Mouse (Mus musculus) thymus, adult 2 months (tissue): ENCODE measurements around the gene Slc43a2. TPM values are rescaled to one million over a fixed set of nuclear protein-coding genes. Genes with fewer than 3 reads are reported as not detected.
A peak's percentile ranks its signal among the peaks of the same experiment; 100 is the strongest.

Experiments
- DNase-seq: peaks from one replicate; pipeline ENCODE4 v3.0.0; 2021
- H3K27ac ChIP-seq: fragments of 200-500 bp; 2 replicates; pipeline ENCODE4 v1.5.1; 2012; ENCODE audit warnings: low read length, control low read depth; ENCODE audit not compliant: control insufficient read depth, insufficient read depth
- H3K27me3 ChIP-seq: fragments of 200-500 bp; 2 replicates; pipeline ENCODE4 v1.6.1; 2012; ENCODE audit warnings: mild to moderate bottlenecking, low read length, moderate library complexity, mixed read lengths; ENCODE audit not compliant: control insufficient read depth, insufficient read depth
- H3K36me3 ChIP-seq: fragments of 200-500 bp; 2 replicates; pipeline ENCODE4 v1.6.1; 2012; ENCODE audit warnings: mild to moderate bottlenecking, low read length, moderate library complexity; ENCODE audit not compliant: control insufficient read depth, insufficient read depth
- H3K4me1 ChIP-seq: fragments of 200-500 bp; replicated peaks from 2 replicates; pipeline ENCODE4 v1.6.1; 2012; ENCODE audit warnings: low read length; ENCODE audit not compliant: control insufficient read depth, insufficient read depth
- H3K4me3 ChIP-seq: fragments of 200-500 bp; 2 replicates; pipeline ENCODE4 v1.5.1; 2012; ENCODE audit warnings: mild to moderate bottlenecking, low read length, control low read depth, moderate library complexity; ENCODE audit not compliant: control insufficient read depth, insufficient read depth
- CTCF ChIP-seq: fragments of 200-500 bp; IDR thresholded peaks from 2 replicates; pipeline ENCODE4 v1.5.1; 2012; ENCODE audit warnings: mild to moderate bottlenecking, control low read depth, low read length, moderate library complexity, borderline replicate concordance; ENCODE audit not compliant: control insufficient read depth, poor library complexity, insufficient read depth; ENCODE audit errors: extremely low read depth
- POLR2A ChIP-seq: fragments of 200-500 bp; IDR thresholded peaks from 2 replicates; pipeline ENCODE4 v1.6.1; 2012; ENCODE audit warnings: mild to moderate bottlenecking, low read length, control low read depth, moderate library complexity; ENCODE audit not compliant: control insufficient read depth, poor library complexity, insufficient read depth; ENCODE audit errors: extremely low read depth
- WGBS: fragments of 180-500 bp; shearing (Covaris S2); methylation state at CpG from one replicate; pipeline ENCODE4 v1.1.7; 2018; 5-methylcytosine and 5-hydroxymethylcytosine counted together
- polyA plus RNA-seq: library from polyadenylated mRNA; depleted of rRNA; stranded (reverse); fragments of >200 nt; gene quantifications from 2 replicates; pipeline ENCODE4 v1.2.3, GENCODE M21; 2012

Gene Slc43a2
- polyA plus RNA-seq, 1 experiment: 207 TPM

DNA sequence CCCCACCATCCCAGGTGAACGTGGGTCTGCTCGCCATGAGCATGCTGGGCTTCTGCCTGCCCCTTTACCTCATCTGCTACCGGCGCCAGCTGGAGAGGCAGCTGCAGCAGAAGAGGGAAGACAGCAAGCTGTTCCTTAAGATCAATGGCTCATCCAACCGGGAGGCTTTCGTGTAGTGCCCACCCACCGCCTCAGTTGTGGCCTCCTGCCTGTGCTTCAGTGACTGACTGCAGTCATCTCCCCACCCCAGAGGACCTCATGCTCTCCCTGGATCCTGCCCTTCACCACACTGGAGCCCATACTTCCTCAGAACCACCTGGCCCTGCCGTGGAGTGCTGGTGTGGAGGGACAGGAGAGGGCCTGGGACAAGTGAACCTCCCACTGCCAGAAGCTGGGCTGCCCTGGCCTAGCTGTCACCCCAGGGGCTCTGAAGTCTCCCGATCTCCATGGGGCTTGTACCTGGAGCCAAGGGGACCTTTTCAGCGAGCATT is 40.9 kb downstream of the Slc43a2 start:
- peak; percentile 40 for DNase-seq
- Histone ChIP-seq H3K27ac (peak overlapping the region; percentile 70), H3K4me3 (peak overlapping the region; percentile 9; the same call in 1 of the 2 replicates), H3K36me3 (peaks cover 23% of the 10 kb centered on the region), H3K27me3 (no peaks in the 10 kb centered on the region), H3K4me1 (peaks cover 52% of the 10 kb centered on the region)
- TF ChIP-seq POLR2A (no peak), CTCF (no peak)
- WGBS: 6% methylated on average over 10 of the region's 10 CpGs

DNA sequence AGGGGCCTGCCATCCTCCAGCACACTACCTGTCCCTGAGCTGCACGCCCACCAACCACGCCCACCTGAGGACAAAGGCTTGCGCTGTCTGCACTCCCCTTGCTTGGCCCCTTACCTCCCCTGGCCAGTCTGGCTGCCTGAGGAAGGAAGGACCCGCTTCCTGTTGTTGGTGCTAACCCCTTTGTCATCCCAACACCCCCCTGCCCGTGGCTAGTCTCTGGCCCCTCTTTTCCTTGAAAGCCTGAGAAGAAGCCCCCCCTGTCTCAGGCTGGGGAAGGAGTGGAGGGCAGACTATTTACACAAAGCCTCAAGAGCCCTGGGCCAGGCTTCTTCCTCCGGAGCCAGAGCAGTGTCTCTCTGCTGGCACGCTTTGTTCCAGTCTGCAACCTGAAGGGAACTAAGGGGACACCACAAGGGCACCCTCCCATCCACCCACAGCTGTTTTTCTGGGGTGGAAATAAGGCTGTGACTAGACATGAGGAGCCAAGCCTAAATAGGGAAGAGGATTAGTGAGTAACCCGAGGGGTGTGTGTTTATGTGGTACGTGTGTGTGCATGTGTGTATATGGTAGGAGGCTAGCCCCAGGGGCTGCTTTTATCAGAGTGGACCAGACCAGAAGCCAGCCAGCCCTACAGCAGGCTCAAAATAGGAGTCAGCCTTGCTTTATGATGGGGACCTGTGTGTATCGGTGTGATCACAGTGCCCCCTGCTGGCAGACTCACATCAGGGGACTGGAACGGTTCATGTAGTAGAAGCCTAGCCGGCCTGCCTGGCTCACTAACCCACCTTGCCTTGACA is 41.6 kb downstream of the Slc43a2 start:
- DNase-seq: peak; percentile 92
- H3K36me3 ChIP-seq: peaks cover 19% of the 10 kb centered on the region
- H3K4me3 ChIP-seq: peak overlapping the region; percentile 9
- H3K27me3 ChIP-seq: no peaks in the 10 kb centered on the region
- TF ChIP-seq POLR2A: no peak
- peak; percentile 91; the same call in 1 of the 2 replicates for TF ChIP-seq CTCF
- H3K27ac ChIP-seq: peak overlapping the region; percentile 70
- peaks cover 51% of the 10 kb centered on the region for H3K4me1 ChIP-seq
- WGBS: 6% methylated on average over 12 of the region's 12 CpGs

DNA sequence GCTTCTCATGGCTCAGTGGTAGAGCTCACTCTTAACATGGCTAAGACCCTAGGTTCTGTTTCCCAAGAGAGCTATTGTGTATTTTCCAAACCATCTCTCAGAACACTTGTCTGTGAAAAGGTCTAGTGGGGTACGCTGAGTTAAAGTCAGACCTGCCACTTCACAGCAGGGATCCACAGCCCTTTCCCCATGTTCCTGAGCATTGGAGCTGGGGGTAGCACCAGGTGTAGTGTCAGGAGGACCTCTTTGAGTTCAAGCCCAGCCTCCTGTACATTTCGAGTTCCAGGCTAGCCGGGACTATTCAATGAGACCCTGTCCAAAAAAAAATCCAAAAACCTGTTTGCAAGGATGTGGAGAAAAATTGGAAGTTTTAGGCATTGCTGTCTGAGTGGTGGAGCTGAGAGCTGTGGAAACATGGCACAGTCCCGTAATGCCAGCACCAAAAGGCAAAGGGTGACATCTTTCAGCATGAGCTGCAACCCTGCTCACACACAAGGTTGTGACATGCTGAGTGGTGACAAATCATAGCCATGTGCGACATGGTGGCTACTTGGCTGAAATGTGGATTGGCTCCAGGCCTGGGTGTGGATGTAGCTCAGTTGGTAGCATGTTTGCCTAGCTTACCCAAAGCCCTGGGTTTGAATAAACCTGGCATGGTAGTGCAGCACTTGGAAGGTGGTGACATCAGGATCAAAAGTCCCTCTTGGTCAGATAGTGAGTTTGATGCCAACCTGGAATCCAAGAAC is 43.1 kb downstream of the Slc43a2 start:
- TF ChIP-seq POLR2A (no peak), CTCF (no peak)
- H3K27ac ChIP-seq: no peak overlapping the region
- H3K4me1 ChIP-seq: peaks cover 42% of the 10 kb centered on the region
- no peak overlapping the region for H3K4me3 ChIP-seq
- no peak for DNase-seq
- 99% methylated on average over 5 of the region's 5 CpGs for WGBS
- peaks cover 4% of the 10 kb centered on the region for H3K36me3 ChIP-seq
- H3K27me3 ChIP-seq: no peaks in the 10 kb centered on the region

DNA sequence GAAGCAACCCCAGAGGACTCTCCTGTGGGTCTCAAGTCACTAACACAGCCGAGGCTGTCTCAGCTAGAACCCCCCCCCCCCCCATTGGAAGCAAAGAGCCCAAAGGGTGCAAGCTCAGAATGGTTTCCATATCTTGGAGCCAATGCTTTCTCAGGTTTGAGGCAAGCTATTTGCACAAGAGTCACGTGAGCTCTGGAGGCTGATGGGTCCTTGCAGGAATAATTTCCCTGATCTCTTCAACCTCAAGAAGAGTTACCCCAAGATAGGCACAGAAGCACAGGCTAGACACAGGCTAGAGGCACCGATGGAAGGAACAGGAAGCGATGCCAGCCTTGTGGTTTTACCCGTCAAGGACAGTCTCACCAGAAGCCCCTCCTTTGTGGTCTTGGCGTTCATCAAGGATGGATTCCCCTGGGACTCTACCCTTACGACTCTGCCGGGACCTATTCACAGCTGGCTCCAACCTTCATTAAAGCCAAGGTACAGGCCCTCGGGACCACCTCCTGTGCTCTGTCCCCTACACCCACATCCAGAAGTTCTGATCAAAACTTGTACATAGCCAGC is 44.1 kb downstream of the Slc43a2 start:
- H3K27ac ChIP-seq: no peak overlapping the region
- peaks cover 38% of the 10 kb centered on the region for H3K4me1 ChIP-seq
- DNase-seq: no peak
- H3K27me3 ChIP-seq: no peaks in the 10 kb centered on the region
- 15% methylated on average over 9 of the region's 9 CpGs for WGBS
- H3K36me3 ChIP-seq: no peaks in the 10 kb centered on the region; the same call in 1 of the 2 replicates
- TF ChIP-seq POLR2A (no peak), CTCF (no peak)
- H3K4me3 ChIP-seq: no peak overlapping the region

DNA sequence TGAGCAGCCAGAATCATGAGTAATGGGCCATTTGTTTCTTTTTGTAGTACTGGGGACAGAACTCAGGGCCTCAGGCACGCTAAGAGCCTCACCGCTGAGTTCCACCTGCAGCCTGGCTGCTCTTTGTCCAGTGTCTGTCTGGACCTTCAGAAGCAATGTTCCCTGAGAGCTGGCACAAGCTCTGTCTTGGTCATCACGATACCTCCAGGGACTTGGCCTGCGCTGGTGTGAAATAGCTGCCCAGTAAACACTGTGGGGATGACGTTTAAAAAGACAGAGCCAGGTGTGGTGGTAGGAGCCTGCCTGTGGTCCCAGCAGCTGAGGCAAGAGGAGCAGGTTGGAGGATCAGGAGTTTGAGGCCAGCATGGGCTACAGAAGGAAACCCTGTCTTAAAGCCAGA is 47.1 kb downstream of the Slc43a2 start:
- H3K27ac ChIP-seq: no peak overlapping the region
- no peak for DNase-seq
- TF ChIP-seq CTCF (no peak), POLR2A (no peak)
- H3K4me3 ChIP-seq: no peak overlapping the region
- WGBS: 91% methylated on average over 5 of the region's 5 CpGs
- H3K27me3 ChIP-seq: no peaks in the 10 kb centered on the region
- H3K4me1 ChIP-seq: peaks cover 12% of the 10 kb centered on the region
- no peaks in the 10 kb centered on the region for H3K36me3 ChIP-seq

DNA sequence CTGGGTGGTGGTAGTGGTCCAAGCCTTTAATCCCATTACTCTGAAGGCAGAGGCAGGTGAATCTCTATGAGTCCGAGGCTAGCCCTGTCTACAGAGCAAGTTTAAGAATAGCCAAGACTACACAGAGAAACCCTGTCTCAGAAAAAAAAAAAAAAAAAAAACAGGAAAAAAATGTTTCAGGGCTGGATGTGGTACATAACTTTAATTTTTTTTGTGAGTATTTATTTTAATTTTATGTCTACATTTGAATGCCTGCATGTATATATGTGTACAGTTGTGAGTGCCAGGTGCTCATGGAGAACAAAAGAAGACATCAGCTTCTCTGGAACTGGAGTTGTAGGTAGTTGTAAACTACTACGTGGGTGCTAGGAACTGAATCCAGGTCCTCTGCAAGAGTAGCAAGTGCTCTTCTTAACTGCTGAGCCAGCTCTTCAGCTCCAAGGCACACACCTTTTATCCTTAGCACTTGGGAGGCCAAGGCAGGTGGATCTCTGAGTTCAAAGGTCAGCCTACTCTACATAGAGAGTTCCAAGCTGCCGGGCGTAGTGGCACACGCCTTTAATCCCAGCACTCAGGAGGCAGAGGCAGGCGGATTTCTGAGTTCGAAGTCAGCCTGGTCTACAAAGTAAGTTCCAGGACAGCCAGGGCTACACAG is 50.1 kb downstream of the Slc43a2 start:
- 96% methylated on average over 7 of the region's 7 CpGs for WGBS
- Histone ChIP-seq H3K27me3 (no peaks in the 10 kb centered on the region), H3K4me3 (no peak overlapping the region), H3K27ac (no peak overlapping the region), H3K36me3 (no peaks in the 10 kb centered on the region), H3K4me1 (0 out of 2 replicates have a peak, but pooled peaks cover 2% of the 10 kb centered on the region)
- DNase-seq: no peak
- no peak for TF ChIP-seq CTCF
